Mouse (Mus musculus) C2C12 (cell line): ENCODE data around the gene Kcnj4.

Source experiments
- CEBPB ChIP-seq: IDR thresholded peaks from one replicate; pipeline ENCODE4 v1.6.1; 2011; ENCODE audit warnings: low read depth, mild to moderate bottlenecking, control low read depth, moderate library complexity
- CTCF ChIP-seq: IDR thresholded peaks from one replicate; pipeline ENCODE4 v1.5.1; 2011; ENCODE audit not compliant: control insufficient read depth, insufficient read depth, insufficient read length
- MAX ChIP-seq: IDR thresholded peaks from one replicate; pipeline ENCODE4 v1.6.1; 2011; ENCODE audit warnings: mild to moderate bottlenecking, control low read depth
- MYOD1 ChIP-seq: IDR thresholded peaks from one replicate; pipeline ENCODE4 v1.6.1; 2011; ENCODE audit warnings: low read depth; ENCODE audit not compliant: control insufficient read depth, insufficient read length
- MYOG ChIP-seq: IDR thresholded peaks from one replicate; pipeline ENCODE4 v1.6.1; 2011; ENCODE audit not compliant: control insufficient read depth, insufficient read length; ENCODE audit errors: extremely low read depth
- USF1 ChIP-seq: IDR thresholded peaks from one replicate; pipeline ENCODE4 v1.6.1; 2011; ENCODE audit warnings: low read depth, mild to moderate bottlenecking, control low read depth, moderate library complexity

- TF ChIP-seq MAX, result no peak
- TF ChIP-seq CTCF, result no peak
- TF ChIP-seq CEBPB, result no peak
- TF ChIP-seq MYOD1, result no peak
- TF ChIP-seq USF1, result no peak
- TF ChIP-seq MYOG, result no peak
Observed at GRCm38 (mm10) chr15:79548226-79548625, 43.2 kb upstream of the Kcnj4 start.
